Mouse (Mus musculus): ENCODE data around the gene Pid1.

DNA sequence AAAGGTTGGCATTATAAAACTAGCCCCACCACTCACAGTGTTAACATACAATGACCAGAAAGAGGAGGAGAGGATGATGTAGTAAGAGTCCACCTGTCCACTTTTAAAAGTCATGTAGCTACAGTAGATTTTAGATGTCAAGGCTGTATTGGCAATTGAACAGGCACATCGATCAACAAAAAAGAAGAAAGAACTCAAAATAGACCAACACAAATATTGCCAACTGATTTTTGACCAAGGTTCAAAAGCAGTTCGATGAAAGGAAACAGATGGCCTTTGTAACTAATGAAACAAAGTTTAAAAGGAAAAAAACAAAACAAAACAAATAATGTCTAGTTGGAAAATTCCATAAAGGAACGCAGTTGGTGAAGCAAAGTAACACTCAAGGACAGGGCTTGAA, 35.7 kb upstream of the Pid1 start:
- TF ChIP-seq CTCF (IDR thresholded peaks at IDR 0.05; ENCODE audit: low read depth, low read length) (no peak), POLR2A (IDR thresholded peaks at IDR 0.05; ENCODE audit: extremely low read depth, insufficient read depth, low read length) (no peak)
